Mouse (Mus musculus) bone marrow macrophage, adult 2 months (primary cell): ENCODE results near the gene Pnrc2.

Source experiments
- CTCF ChIP-seq: IDR thresholded peaks from 2 replicates; pipeline ENCODE4 v1.5.1; 2012; ENCODE audit warnings: low read depth, mild to moderate bottlenecking, low read length, moderate library complexity
- POLR2A ChIP-seq: IDR thresholded peaks from 2 replicates; pipeline ENCODE4 v1.6.1; 2012; ENCODE audit warnings: mild to moderate bottlenecking, low read depth, low read length, borderline replicate concordance

GRCm38 (mm10) chr4:135838925-135839292 lies 34.7 kb downstream of the Pnrc2 start:
- no peak for TF ChIP-seq CTCF
- no peak for TF ChIP-seq POLR2A
